Mouse (Mus musculus): ENCODE data around the gene Sdhd. TPM values are rescaled to one million over a fixed set of nuclear protein-coding genes. Genes with fewer than 3 reads are reported as not detected.
A peak's percentile ranks its signal among the peaks of the same experiment; 100 is the strongest.
"Not testable (repeated sequence)": the region's sequence is repeated elsewhere in the genome, so short reads cannot be mapped to it uniquely, and the experiment has no call there.

The Sdhd gene
- total RNA-seq (2021): 100 to 1,000 TPM; 724 to 738 TPM
- long read RNA-seq, experiment 1, transcript Sdhd-201 (4 exons, 1,231 nt): major isoform, 1,063 of 1,285 reads
- long read RNA-seq, experiment 1, partial matches to known transcripts: 210 of 1,285 reads
- long read RNA-seq, experiment 1, other reads (novel, unspliced or antisense): 12 of 1,285 reads
- long read RNA-seq, experiment 2, transcript Sdhd-201 (4 exons, 1,231 nt): major isoform, 829 of 992 reads
- long read RNA-seq, experiment 2, partial matches to known transcripts: 156 of 992 reads
- long read RNA-seq, experiment 2, other reads (novel, unspliced or antisense): 7 of 992 reads

GRCm38 (mm10) chr9:50603189-50603997 lies at the start of gene Sdhd, which contains the start of gene Timm8b:
Gene Sdhd, minus strand, starts transcription at chr9:50603812.
Gene Timm8b, plus strand, starts transcription at chr9:50603910.
- peak; percentile 93 for DNase-seq
- intact Hi-C loops (cut with DNase I): no loop called here

GRCm38 (mm10) chr9:50650503-50650902 lies 46.9 kb upstream of the Sdhd start:
- intact Hi-C loops (cut with DNase I): no loop called here
- DNase-seq: no peak

GRCm38 (mm10) chr9:50646826-50647370 lies 43.3 kb upstream of the Sdhd start:
- intact Hi-C loops (cut with DNase I): no loop called here
- no peak for DNase-seq

- intact Hi-C loops (cut with DNase I): loop anchor here (1.0 kb wide), 1 partner anchor 9 kb away; no protein-coding TSS in a partner anchor
- DNase-seq: no peak
Observed at GRCm38 (mm10) chr9:50634270-50634669, 30.7 kb upstream of the Sdhd start.

- intact Hi-C loops (cut with DNase I): no loop called here
- no peak for DNase-seq
Observed at GRCm38 (mm10) chr9:50633059-50633458, 29.4 kb upstream of the Sdhd start.

- no peak for DNase-seq
- intact Hi-C loops (cut with DNase I): no loop called here
Observed at GRCm38 (mm10) chr9:50632016-50632688, 28.5 kb upstream of the Sdhd start.

GRCm38 (mm10) chr9:50630903-50631302 lies 27.3 kb upstream of the Sdhd start:
- DNase-seq; intact Hi-C loops (cut with DNase I): not testable (repeated sequence)

- no peak for DNase-seq
- intact Hi-C loops (cut with DNase I): loop anchor here (5.0 kb wide), 1 partner anchor 149 kb away; the partner anchor contains the start of gene Fdxacb1
Observed at GRCm38 (mm10) chr9:50617794-50618330, 14.2 kb upstream of the Sdhd start.

GRCm38 (mm10) chr9:50616766-50617603 lies 13.4 kb upstream of the Sdhd start, which contains the start of the genes Pih1d2 and Nkapd1:
Gene Pih1d2, plus strand, starts transcription at chr9:50617321.
Gene Nkapd1, minus strand, starts transcription at chr9:50617464.
- intact Hi-C loops (cut with DNase I): loop anchor here (5.0 kb wide), 1 partner anchor 150 kb away; the partner anchor contains the start of gene Fdxacb1
- DNase-seq: peak; percentile 86 to 92

GRCm38 (mm10) chr9:50616161-50616560 lies 12.5 kb upstream of the Sdhd start:
- intact Hi-C loops (cut with DNase I): loop anchor here (5.0 kb wide), 1 partner anchor 151 kb away; the partner anchor contains the start of gene Fdxacb1
- no peak for DNase-seq

GRCm38 (mm10) chr9:50612115-50612514 lies 8.5 kb upstream of the Sdhd start:
- intact Hi-C loops (cut with DNase I): no loop called here

GRCm38 (mm10) chr9:50604338-50604737 lies 726 bp upstream of the Sdhd start:
- intact Hi-C loops (cut with DNase I): no loop called here
- DNase-seq: no peak

More at GRCm38 (mm10) chr9:50612115-50612514, 8.5 kb upstream of the Sdhd start:
- DNase-seq: no peak

- no peak for DNase-seq
- intact Hi-C loops (cut with DNase I): no loop called here
Observed at GRCm38 (mm10) chr9:50603998-50604324, 349 bp upstream of the Sdhd start.

GRCm38 (mm10) chr9:50602055-50602845 lies 1.4 kb downstream of the Sdhd start:
- no peak for DNase-seq
- intact Hi-C loops (cut with DNase I): no loop called here

GRCm38 (mm10) chr9:50601536-50601935 lies 2.1 kb downstream of the Sdhd start:
- peak in 1 of 2 experiments; percentile 12 for DNase-seq
- intact Hi-C loops (cut with DNase I): no loop called here

GRCm38 (mm10) chr9:50596973-50597372 lies 6.6 kb downstream of the Sdhd start:
- intact Hi-C loops (cut with DNase I): no loop called here
- DNase-seq: no peak

GRCm38 (mm10) chr9:50594794-50595417 lies 8.7 kb downstream of the Sdhd start:
- no peak for DNase-seq
- intact Hi-C loops (cut with DNase I): loop anchor here (5.0 kb wide), 1 partner anchor 133 kb away; no protein-coding TSS in a partner anchor

- intact Hi-C loops (cut with DNase I): loop anchor here (5.0 kb wide), 1 partner anchor 131 kb away; no protein-coding TSS in a partner anchor
- DNase-seq: peak in 1 of 2 experiments; percentile 43
Observed at GRCm38 (mm10) chr9:50593544-50593943, 10.1 kb downstream of the Sdhd start.

All from heart, postnatal 14 days (tissue).